Mouse (Mus musculus): ENCODE results near the gene S100a1.

Gene S100a1

GRCm38 (mm10) chr3:90508950-90509746 lies 5.0 kb downstream of the S100a1 start, which contains the start of gene Chtop:
Chtop (minus strand) TSS chr3:90509498.
- DNase-seq: peak; percentile 100

- DNase-seq: no peak
Observed at GRCm38 (mm10) chr3:90508287-90508949, 5.8 kb downstream of the S100a1 start.

- DNase-seq: no peak
Observed at GRCm38 (mm10) chr3:90506362-90506761, 7.8 kb downstream of the S100a1 start.

GRCm38 (mm10) chr3:90505216-90505615 lies 9.0 kb downstream of the S100a1 start:
- DNase-seq: no peak

- no peak for DNase-seq
Observed at GRCm38 (mm10) chr3:90503444-90503843, 10.7 kb downstream of the S100a1 start.

- DNase-seq: no peak
Observed at GRCm38 (mm10) chr3:90497597-90497996, 16.6 kb downstream of the S100a1 start.

- DNase-seq: no peak
Observed at GRCm38 (mm10) chr3:90495850-90496525, 18.2 kb downstream of the S100a1 start.

GRCm38 (mm10) chr3:90493831-90494540 lies 20.2 kb downstream of the S100a1 start:
- DNase-seq: no peak

GRCm38 (mm10) chr3:90491350-90491749 lies 22.8 kb downstream of the S100a1 start:
- DNase-seq: peak; percentile 56

GRCm38 (mm10) chr3:90490696-90491256 lies 23.4 kb downstream of the S100a1 start, which contains the start of gene Snapin:
Snapin (minus strand) TSS chr3:90491033.
- DNase-seq: peak; percentile 97

- no peak for DNase-seq
Observed at GRCm38 (mm10) chr3:90488576-90488975, 25.6 kb downstream of the S100a1 start.

GRCm38 (mm10) chr3:90486998-90487397 lies 27.2 kb downstream of the S100a1 start:
- DNase-seq: no peak

GRCm38 (mm10) chr3:90475831-90476611 lies 38.2 kb downstream of the S100a1 start, which contains the start of gene Ilf2:
Ilf2 (plus strand) TSS chr3:90476126.
- DNase-seq: peak; percentile 97

GRCm38 (mm10) chr3:90475151-90475830 lies 38.9 kb downstream of the S100a1 start:
- DNase-seq: no peak

- peak; percentile 59 for DNase-seq
Observed at GRCm38 (mm10) chr3:90472213-90472612, 42.0 kb downstream of the S100a1 start.

- no peak for DNase-seq
Observed at GRCm38 (mm10) chr3:90467618-90468300, 46.4 kb downstream of the S100a1 start.

- DNase-seq: peak; percentile 79
Observed at GRCm38 (mm10) chr3:90466311-90466766, 47.9 kb downstream of the S100a1 start.

GRCm38 (mm10) chr3:90465686-90466310 lies 48.4 kb downstream of the S100a1 start, which contains the start of gene Npr1:
Npr1 (minus strand) TSS chr3:90465866.
- DNase-seq: peak; percentile 75

- DNase-seq: peak; percentile 39
Observed at GRCm38 (mm10) chr3:90465081-90465685, 49.0 kb downstream of the S100a1 start.
